Mouse (Mus musculus): ENCODE data around the gene Oprm1. TPM values are rescaled to one million over a fixed set of nuclear protein-coding genes. Genes with fewer than 3 reads are reported as not detected.

Gene Oprm1
- total and polyA plus RNA-seq, 2 experiments from 2014 or later: 2.4 to 12.3 TPM

- no peak for TF ChIP-seq CTCF (IDR thresholded peaks at IDR 0.05; ENCODE audit: low read depth)
These were observed 158.4 kb downstream of the Oprm1 start for GRCm38 (mm10) chr10:6916545-6917257.

GRCm38 (mm10) chr10:6926724-6927123, 168.4 kb downstream of the Oprm1 start:
- Histone ChIP-seq H3K4me2 (ENCODE audit: low read depth) (no peak overlapping the region), H3K27ac (ENCODE audit: low read depth, low read length) (no peak overlapping the region), H3K9me3 (ENCODE audit: low read length) (no peaks in the 10 kb centered on the region), H3K4me1 (ENCODE audit: insufficient read depth) (no peaks in the 10 kb centered on the region), H3K36me3 (ENCODE audit: insufficient read depth) (no peaks in the 10 kb centered on the region), H3K4me3 (ENCODE audit: low read depth, low read length) (no peak overlapping the region), H3K9ac (no peak overlapping the region), H3K27me3 (ENCODE audit: insufficient read depth, low read length) (no peaks in the 10 kb centered on the region)
- 57% methylated on average over 2 of the region's 2 CpGs for WGBS
- no peak for TF ChIP-seq CTCF (IDR thresholded peaks at IDR 0.05; ENCODE audit: low read depth)
- ATAC-seq (peak; percentile 10; the same call in 1 of the 2 replicates), DNase-seq (peak; percentile 38)

More at GRCm38 (mm10) chr10:6916545-6917257, 158.4 kb downstream of the Oprm1 start:
- Histone ChIP-seq H3K4me1 (ENCODE audit: insufficient read depth) (peaks cover 8% of the 10 kb centered on the region; the same call in 1 of the 2 replicates), H3K9ac (no peak overlapping the region), H3K4me2 (ENCODE audit: low read depth) (peak overlapping the region; percentile 9), H3K36me3 (ENCODE audit: insufficient read depth) (no peaks in the 10 kb centered on the region), H3K4me3 (ENCODE audit: low read depth, low read length) (no peak overlapping the region), H3K27ac (ENCODE audit: low read depth, low read length) (peak overlapping the region; percentile 75), H3K9me3 (ENCODE audit: low read length) (no peaks in the 10 kb centered on the region), H3K27me3 (ENCODE audit: insufficient read depth, low read length) (no peaks in the 10 kb centered on the region)
- DNase-seq: peak; percentile 90
- WGBS: 9% methylated on average over 6 of the region's 6 CpGs
- peak; percentile 92 for ATAC-seq

- H3K27me3 ChIP-seq (ENCODE audit: insufficient read depth, low read length): no peaks in the 10 kb centered on the region
These were observed 169.4 kb downstream of the Oprm1 start for GRCm38 (mm10) chr10:6927600-6928223.

GRCm38 (mm10) chr10:6928905-6929304, 170.6 kb downstream of the Oprm1 start:
- no peak for DNase-seq
- no peak for TF ChIP-seq CTCF (IDR thresholded peaks at IDR 0.05; ENCODE audit: low read depth)
- ATAC-seq: no peak
- no peak overlapping the region for H3K9ac ChIP-seq
- H3K27me3 ChIP-seq (ENCODE audit: insufficient read depth, low read length): no peaks in the 10 kb centered on the region
- no peaks in the 10 kb centered on the region for H3K36me3 ChIP-seq (ENCODE audit: insufficient read depth)
- no peak overlapping the region for H3K4me2 ChIP-seq (ENCODE audit: low read depth)
- 50% methylated on average over 1 of the region's 1 CpGs for WGBS
- no peaks in the 10 kb centered on the region for H3K4me1 ChIP-seq (ENCODE audit: insufficient read depth)
- no peaks in the 10 kb centered on the region for H3K9me3 ChIP-seq (ENCODE audit: low read length)
- H3K27ac ChIP-seq (ENCODE audit: low read depth, low read length): no peak overlapping the region
- H3K4me3 ChIP-seq (ENCODE audit: low read depth, low read length): no peak overlapping the region

More at GRCm38 (mm10) chr10:6927600-6928223, 169.4 kb downstream of the Oprm1 start:
- Histone ChIP-seq H3K27ac (ENCODE audit: low read depth, low read length) (no peak overlapping the region), H3K36me3 (ENCODE audit: insufficient read depth) (no peaks in the 10 kb centered on the region), H3K9me3 (ENCODE audit: low read length) (no peaks in the 10 kb centered on the region), H3K9ac (no peak overlapping the region), H3K4me3 (ENCODE audit: low read depth, low read length) (no peak overlapping the region), H3K4me1 (ENCODE audit: insufficient read depth) (no peaks in the 10 kb centered on the region), H3K4me2 (ENCODE audit: low read depth) (no peak overlapping the region)
- no peak for TF ChIP-seq CTCF (IDR thresholded peaks at IDR 0.05; ENCODE audit: low read depth)
- WGBS: 89% methylated on average over 4 of the region's 4 CpGs
- DNase-seq (no peak), ATAC-seq (no peak)

GRCm38 (mm10) chr10:6930398-6930797, 172.1 kb downstream of the Oprm1 start:
- no peak for DNase-seq
- Histone ChIP-seq H3K27ac (ENCODE audit: low read depth, low read length) (no peak overlapping the region), H3K4me2 (ENCODE audit: low read depth) (no peak overlapping the region), H3K9ac (no peak overlapping the region), H3K4me3 (ENCODE audit: low read depth, low read length) (no peak overlapping the region), H3K27me3 (ENCODE audit: insufficient read depth, low read length) (no peaks in the 10 kb centered on the region), H3K9me3 (ENCODE audit: low read length) (no peaks in the 10 kb centered on the region), H3K36me3 (ENCODE audit: insufficient read depth) (no peaks in the 10 kb centered on the region), H3K4me1 (ENCODE audit: insufficient read depth) (no peaks in the 10 kb centered on the region)
- no peak for TF ChIP-seq CTCF (IDR thresholded peaks at IDR 0.05; ENCODE audit: low read depth)
- 85% methylated on average over 1 of the region's 1 CpGs for WGBS
- no peak for ATAC-seq

- Histone ChIP-seq H3K4me2 (ENCODE audit: low read depth) (no peak overlapping the region), H3K9ac (no peak overlapping the region), H3K9me3 (ENCODE audit: low read length) (no peaks in the 10 kb centered on the region), H3K4me1 (ENCODE audit: insufficient read depth) (no peaks in the 10 kb centered on the region), H3K27ac (ENCODE audit: low read depth, low read length) (no peak overlapping the region), H3K27me3 (ENCODE audit: insufficient read depth, low read length) (no peaks in the 10 kb centered on the region), H3K4me3 (ENCODE audit: low read depth, low read length) (no peak overlapping the region), H3K36me3 (ENCODE audit: insufficient read depth) (no peaks in the 10 kb centered on the region)
- ATAC-seq (no peak), DNase-seq (no peak)
- TF ChIP-seq CTCF (IDR thresholded peaks at IDR 0.05; ENCODE audit: low read depth): no peak
- 62% methylated on average over 2 of the region's 2 CpGs for WGBS
These were observed 172.6 kb downstream of the Oprm1 start for GRCm38 (mm10) chr10:6930889-6931288.

- no peaks in the 10 kb centered on the region for H3K4me1 ChIP-seq (ENCODE audit: insufficient read depth)
- H3K4me2 ChIP-seq (ENCODE audit: low read depth): no peak overlapping the region
- no peak for TF ChIP-seq CTCF (IDR thresholded peaks at IDR 0.05; ENCODE audit: low read depth)
- 44% methylated on average over 3 of the region's 3 CpGs for WGBS
- H3K27ac ChIP-seq (ENCODE audit: low read depth, low read length): no peak overlapping the region
- DNase-seq (no peak), ATAC-seq (no peak; the same call in 1 of the 2 replicates)
- H3K4me3 ChIP-seq (ENCODE audit: low read depth, low read length): no peak overlapping the region
- H3K36me3 ChIP-seq (ENCODE audit: insufficient read depth): no peaks in the 10 kb centered on the region
- no peaks in the 10 kb centered on the region for H3K9me3 ChIP-seq (ENCODE audit: low read length)
- H3K9ac ChIP-seq: no peak overlapping the region
- no peaks in the 10 kb centered on the region for H3K27me3 ChIP-seq (ENCODE audit: insufficient read depth, low read length)
These were observed 176.5 kb downstream of the Oprm1 start for GRCm38 (mm10) chr10:6934776-6935175.

Measured in forebrain, postnatal 0 days (tissue).